Mouse (Mus musculus): ENCODE data around the gene Kcnk18. TPM values are rescaled to one million over a fixed set of nuclear protein-coding genes. Genes with fewer than 3 reads are reported as not detected.

Kcnk18 gene
- total RNA-seq (2014; rRNA removed): not detected in 2 replicates
- not detected in 2 replicates for polyA plus RNA-seq (2012; rRNA removed)

GRCm38 (mm10) chr19:59218991-59219390, at the start of gene Kcnk18:
TSS of gene Kcnk18 (plus strand) at chr19:59219214.
- 82% methylated on average over 8 of the region's 8 CpGs for WGBS
- no peak for TF ChIP-seq POLR2A (IDR thresholded peaks at IDR 0.05; ENCODE audit: extremely low read depth, insufficient read depth, low read length)
- no peak for TF ChIP-seq CTCF (IDR thresholded peaks at IDR 0.05; ENCODE audit: low read depth, low read length)
- no peak for DNase-seq (ENCODE audit: extremely low read depth, low read depth, low spot score)
- H3K4me3 ChIP-seq (ENCODE audit: insufficient read depth, low read depth, low read length): no peak within 1 kb of the TSS
- no peaks in the 10 kb centered on the region for H3K36me3 ChIP-seq (ENCODE audit: control insufficient read depth, insufficient read depth, low read length)
- H3K27me3 ChIP-seq (ENCODE audit: control insufficient read depth, insufficient read depth, low read length): no peaks in the 10 kb centered on the region
- no peak within 1 kb of the TSS for H3K27ac ChIP-seq (replicated peaks; ENCODE audit: insufficient read depth, low read depth, low read length)
- no peaks in the 10 kb centered on the region for H3K79me2 ChIP-seq (ENCODE audit: control insufficient read depth, insufficient read depth, low read length)
- H3K9ac ChIP-seq (ENCODE audit: low read depth, low read length): no peak within 1 kb of the TSS
- no peaks in the 10 kb centered on the region for H3K4me1 ChIP-seq (ENCODE audit: control insufficient read depth, insufficient read depth, low read length)

GRCm38 (mm10) chr19:59169936-59170765, 48.9 kb upstream of the Kcnk18 start, which contains the start of gene Vax1:
TSS of gene Vax1 (minus strand) at chr19:59170056.
- Histone ChIP-seq H3K36me3 (ENCODE audit: control insufficient read depth, insufficient read depth, low read length) (no peaks in the 10 kb centered on the region), H3K27me3 (ENCODE audit: control insufficient read depth, insufficient read depth, low read length) (peaks cover 35% of the 10 kb centered on the region), H3K79me2 (ENCODE audit: control insufficient read depth, insufficient read depth, low read length) (no peaks in the 10 kb centered on the region), H3K9ac (ENCODE audit: low read depth, low read length) (no peak within 1 kb of the TSS), H3K4me3 (ENCODE audit: insufficient read depth, low read depth, low read length) (no peak within 1 kb of the TSS), H3K27ac (replicated peaks; ENCODE audit: insufficient read depth, low read depth, low read length) (no peak within 1 kb of the TSS), H3K4me1 (ENCODE audit: control insufficient read depth, insufficient read depth, low read length) (no peaks in the 10 kb centered on the region)
- no peak for TF ChIP-seq POLR2A (IDR thresholded peaks at IDR 0.05; ENCODE audit: extremely low read depth, insufficient read depth, low read length)
- TF ChIP-seq CTCF (IDR thresholded peaks at IDR 0.05; ENCODE audit: low read depth, low read length): no peak
- WGBS: 3% methylated on average over 54 of the region's 54 CpGs
- no peak for DNase-seq (ENCODE audit: extremely low read depth, low read depth, low spot score)

- H3K4me3 ChIP-seq (ENCODE audit: insufficient read depth, low read depth, low read length): no peak overlapping the region
- TF ChIP-seq POLR2A (IDR thresholded peaks at IDR 0.05; ENCODE audit: extremely low read depth, insufficient read depth, low read length) (no peak), CTCF (IDR thresholded peaks at IDR 0.05; ENCODE audit: low read depth, low read length) (no peak)
- H3K27me3 ChIP-seq (ENCODE audit: control insufficient read depth, insufficient read depth, low read length): peaks cover 33% of the 10 kb centered on the region
- DNase-seq (ENCODE audit: extremely low read depth, low read depth, low spot score): no peak
- no peaks in the 10 kb centered on the region for H3K79me2 ChIP-seq (ENCODE audit: control insufficient read depth, insufficient read depth, low read length)
- 3% methylated on average over 6 of the region's 6 CpGs for WGBS
- H3K4me1 ChIP-seq (ENCODE audit: control insufficient read depth, insufficient read depth, low read length): no peaks in the 10 kb centered on the region
- H3K9ac ChIP-seq (ENCODE audit: low read depth, low read length): no peak overlapping the region
- H3K36me3 ChIP-seq (ENCODE audit: control insufficient read depth, insufficient read depth, low read length): no peaks in the 10 kb centered on the region
- H3K27ac ChIP-seq (replicated peaks; ENCODE audit: insufficient read depth, low read depth, low read length): no peak overlapping the region
Measured at GRCm38 (mm10) chr19:59170766-59171095, 48.3 kb upstream of the Kcnk18 start.

GRCm38 (mm10) chr19:59171151-59171870, 47.7 kb upstream of the Kcnk18 start:
- no peaks in the 10 kb centered on the region for H3K4me1 ChIP-seq (ENCODE audit: control insufficient read depth, insufficient read depth, low read length)
- no peak for DNase-seq (ENCODE audit: extremely low read depth, low read depth, low spot score)
- 6% methylated on average over 38 of the region's 38 CpGs for WGBS
- no peaks in the 10 kb centered on the region for H3K79me2 ChIP-seq (ENCODE audit: control insufficient read depth, insufficient read depth, low read length)
- no peak overlapping the region for H3K4me3 ChIP-seq (ENCODE audit: insufficient read depth, low read depth, low read length)
- no peaks in the 10 kb centered on the region for H3K36me3 ChIP-seq (ENCODE audit: control insufficient read depth, insufficient read depth, low read length)
- H3K9ac ChIP-seq (ENCODE audit: low read depth, low read length): no peak overlapping the region
- H3K27me3 ChIP-seq (ENCODE audit: control insufficient read depth, insufficient read depth, low read length): peaks cover 32% of the 10 kb centered on the region
- no peak overlapping the region for H3K27ac ChIP-seq (replicated peaks; ENCODE audit: insufficient read depth, low read depth, low read length)
- no peak for TF ChIP-seq CTCF (IDR thresholded peaks at IDR 0.05; ENCODE audit: low read depth, low read length)

- Histone ChIP-seq H3K4me3 (ENCODE audit: insufficient read depth, low read depth, low read length) (no peak overlapping the region), H3K27me3 (ENCODE audit: control insufficient read depth, insufficient read depth, low read length) (peaks cover 28% of the 10 kb centered on the region), H3K79me2 (ENCODE audit: control insufficient read depth, insufficient read depth, low read length) (no peaks in the 10 kb centered on the region), H3K4me1 (ENCODE audit: control insufficient read depth, insufficient read depth, low read length) (no peaks in the 10 kb centered on the region), H3K36me3 (ENCODE audit: control insufficient read depth, insufficient read depth, low read length) (no peaks in the 10 kb centered on the region), H3K9ac (ENCODE audit: low read depth, low read length) (no peak overlapping the region), H3K27ac (replicated peaks; ENCODE audit: insufficient read depth, low read depth, low read length) (no peak overlapping the region)
- no peak for DNase-seq (ENCODE audit: extremely low read depth, low read depth, low spot score)
- TF ChIP-seq POLR2A (IDR thresholded peaks at IDR 0.05; ENCODE audit: extremely low read depth, insufficient read depth, low read length) (no peak), CTCF (IDR thresholded peaks at IDR 0.05; ENCODE audit: low read depth, low read length) (no peak)
- 6% methylated on average over 19 of the region's 19 CpGs for WGBS
Measured at GRCm38 (mm10) chr19:59171871-59172245, 47.2 kb upstream of the Kcnk18 start.

GRCm38 (mm10) chr19:59172781-59173180, 46.2 kb upstream of the Kcnk18 start:
- H3K36me3 ChIP-seq (ENCODE audit: control insufficient read depth, insufficient read depth, low read length): no peaks in the 10 kb centered on the region
- 6% methylated on average over 3 of the region's 3 CpGs for WGBS
- H3K79me2 ChIP-seq (ENCODE audit: control insufficient read depth, insufficient read depth, low read length): no peaks in the 10 kb centered on the region
- H3K27me3 ChIP-seq (ENCODE audit: control insufficient read depth, insufficient read depth, low read length): peaks cover 24% of the 10 kb centered on the region
- no peak overlapping the region for H3K4me3 ChIP-seq (ENCODE audit: insufficient read depth, low read depth, low read length)
- no peak overlapping the region for H3K9ac ChIP-seq (ENCODE audit: low read depth, low read length)
- DNase-seq (ENCODE audit: extremely low read depth, low read depth, low spot score): no peak
- no peak overlapping the region for H3K27ac ChIP-seq (replicated peaks; ENCODE audit: insufficient read depth, low read depth, low read length)
- TF ChIP-seq POLR2A (IDR thresholded peaks at IDR 0.05; ENCODE audit: extremely low read depth, insufficient read depth, low read length) (no peak), CTCF (IDR thresholded peaks at IDR 0.05; ENCODE audit: low read depth, low read length) (no peak)
- H3K4me1 ChIP-seq (ENCODE audit: control insufficient read depth, insufficient read depth, low read length): no peaks in the 10 kb centered on the region
